ENCODE assay signal across 10 mouse cellular contexts in the genomic region with DNA sequence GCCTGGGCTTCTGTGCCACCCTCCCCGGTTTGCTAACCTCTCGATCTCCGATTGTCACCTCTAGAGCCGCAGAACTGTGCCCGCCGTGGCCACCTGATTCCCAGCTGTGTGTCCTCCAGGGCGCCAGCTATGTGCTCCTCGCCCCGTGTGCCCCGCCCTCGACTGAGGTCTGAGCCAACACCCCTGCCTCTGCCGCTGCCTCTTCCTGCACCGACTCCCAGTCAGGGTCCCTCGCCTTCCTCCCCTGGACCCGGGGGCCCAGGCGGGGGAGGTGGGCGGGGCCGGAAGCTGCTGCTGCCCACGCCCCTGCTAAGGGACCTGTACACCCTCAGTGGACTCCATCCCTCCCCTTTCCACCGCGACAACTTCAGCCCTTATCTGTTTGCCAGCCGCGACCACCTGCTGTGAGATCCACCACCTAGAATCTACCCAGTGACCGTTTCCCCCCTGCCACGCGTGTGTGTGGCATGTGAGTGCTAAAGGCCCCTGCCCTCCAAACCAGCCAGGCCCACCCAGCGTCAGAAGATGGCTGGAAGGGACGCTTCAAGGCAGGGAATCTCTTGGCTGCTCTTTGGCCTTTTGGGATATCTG. TPM values are rescaled to one million over a fixed set of nuclear protein-coding genes. Genes with fewer than 3 reads are reported as not detected.
A peak's percentile ranks its signal among the peaks of the same experiment; 100 is the strongest.
DNase-seq lines count a peak whose midpoint lies in the region; ATAC-seq and TF ChIP-seq lines count a peak whose summit lies in the region.
"Had no signal": no experiment of that assay in that cellular context is flagged by ENCODE, and none has a peak within 500 bp of the region (broad histone marks: within the 10 kb centered on the region; RNA-seq: fewer than 3 reads in every experiment).

No protein-coding gene starts in this region.

- no peaks in the 10 kb centered on the region; the same call in 1 of the 2 replicates for H3K4me1 ChIP-seq in hindbrain, embryonic 11.5 days (replicated peaks; ENCODE audit: control insufficient read depth, insufficient read depth, low read length)
- 0 out of 2 replicates have a peak, but pooled peaks cover 5% of the 10 kb centered on the region for H3K4me1 ChIP-seq in hindbrain, embryonic 13.5 days (replicated peaks)
- peaks cover 4% of the 10 kb centered on the region for H3K4me1 ChIP-seq in ES-Bruce4 (ENCODE audit: control insufficient read depth, insufficient read depth, low read length)
- peaks cover 4% of the 10 kb centered on the region for H3K4me1 ChIP-seq in limb, embryonic 13.5 days

- no peak for TF ChIP-seq POLR2A in ES-Bruce4 (IDR thresholded peaks at IDR 0.05; ENCODE audit: insufficient read depth, low read length)

- no peak overlapping the region for H3K9ac ChIP-seq in hindbrain, embryonic 11.5 days (ENCODE audit: low read depth, low read length)
- no peak overlapping the region for H3K9ac ChIP-seq in hindbrain, embryonic 13.5 days
- peak overlapping the region; percentile 8; the same call in 1 of the 2 replicates for H3K9ac ChIP-seq in ES-Bruce4 (ENCODE audit: low read depth, poor library complexity, severe bottlenecking)
- no peak overlapping the region for H3K9ac ChIP-seq in limb, embryonic 13.5 days
- H3K9ac ChIP-seq: embryonic facial prominence, embryonic 15.5 days had no signal

- no peak for TF ChIP-seq CTCF in ES-Bruce4 (IDR thresholded peaks at IDR 0.05; ENCODE audit: low read depth, low read length)

- no peak overlapping the region; the same call in 1 of the 2 replicates for H3K4me3 ChIP-seq in hindbrain, embryonic 11.5 days (ENCODE audit: low read depth, low read length)
- no peak overlapping the region for H3K4me3 ChIP-seq in hindbrain, embryonic 13.5 days
- H3K4me3 ChIP-seq in ES-Bruce4 (ENCODE audit: low read depth, low read length), result peak overlapping the region; percentile 39
- H3K4me3 ChIP-seq in limb, embryonic 13.5 days, result no peak overlapping the region
- H3K4me3 ChIP-seq: embryonic facial prominence, embryonic 15.5 days had no signal

- no peak overlapping the region for H3K27ac ChIP-seq in hindbrain, embryonic 11.5 days (ENCODE audit: low read depth, low read length)
- H3K27ac ChIP-seq in hindbrain, embryonic 13.5 days, result no peak overlapping the region
- no peak overlapping the region for H3K27ac ChIP-seq in ES-Bruce4 (ENCODE audit: insufficient read depth, low read length)
- no peak overlapping the region for H3K27ac ChIP-seq in limb, embryonic 13.5 days
- H3K27ac ChIP-seq: embryonic facial prominence, embryonic 15.5 days; kidney, postnatal 0 days had no signal

- no peaks in the 10 kb centered on the region for H3K36me3 ChIP-seq in hindbrain, embryonic 11.5 days (ENCODE audit: control insufficient read depth, insufficient read depth, low read length)
- H3K36me3 ChIP-seq in hindbrain, embryonic 13.5 days, result peaks cover 33% of the 10 kb centered on the region
- H3K36me3 ChIP-seq in ES-Bruce4 (ENCODE audit: control insufficient read depth, insufficient read depth, low read length, poor library complexity, severe bottlenecking), result no peaks in the 10 kb centered on the region
- H3K36me3 ChIP-seq in limb, embryonic 13.5 days, result no peaks in the 10 kb centered on the region
- H3K36me3 ChIP-seq: embryonic facial prominence, embryonic 15.5 days had no signal

- WGBS in hindbrain, embryonic 11.5 days, result 5% methylated on average over 23 of the region's 28 CpGs
- 7% methylated on average over 28 of the region's 28 CpGs for WGBS in hindbrain, embryonic 13.5 days
- WGBS in limb, embryonic 13.5 days, result 4% methylated on average over 26 of the region's 28 CpGs

- TF ChIP-seq EP300 in ES-Bruce4 (IDR thresholded peaks at IDR 0.05; ENCODE audit: insufficient read depth, low read depth, low read length), result no peak

- H3K9me3 ChIP-seq in hindbrain, embryonic 11.5 days (ENCODE audit: control insufficient read depth, low read length), result no peaks in the 10 kb centered on the region
- no peaks in the 10 kb centered on the region for H3K9me3 ChIP-seq in hindbrain, embryonic 13.5 days
- H3K9me3 ChIP-seq in ES-Bruce4 (replicated peaks; ENCODE audit: control insufficient read depth, insufficient read depth, low read length, poor library complexity, severe bottlenecking), result no peaks in the 10 kb centered on the region
- H3K9me3 ChIP-seq in limb, embryonic 13.5 days, result no peaks in the 10 kb centered on the region
- H3K9me3 ChIP-seq: embryonic facial prominence, embryonic 15.5 days had no signal

- H3K4me2 ChIP-seq in hindbrain, embryonic 11.5 days (replicated peaks; ENCODE audit: low read depth, low read length), result no peak overlapping the region
- H3K4me2 ChIP-seq in hindbrain, embryonic 13.5 days, result no peak overlapping the region
- H3K4me2 ChIP-seq in limb, embryonic 13.5 days (replicated peaks), result peak overlapping the region; percentile 27; the same call in 1 of the 2 replicates
- H3K4me2 ChIP-seq: embryonic facial prominence, embryonic 15.5 days had no signal

- ATAC-seq in hindbrain, embryonic 11.5 days (ENCODE audit: low FRiP score), result peak; percentile 18; the same call in 1 of the 2 replicates
- no peak; the same call in 1 of the 2 replicates for ATAC-seq in hindbrain, embryonic 13.5 days (ENCODE audit: low FRiP score)
- ATAC-seq in limb, embryonic 13.5 days (ENCODE audit: low FRiP score, low read depth), result no peak
- ATAC-seq in CD4-positive, CD25-positive, alpha-beta regulatory T cell, adult 4 months, result no peak

- DNase-seq in hindbrain, embryonic 11.5 days (ENCODE audit: low spot score), result no peak
- peak; percentile 15 for DNase-seq in CD4-positive helper T cell, adult 2 months (ENCODE audit: low read depth, low spot score)
- DNase-seq in adrenal gland, adult 2 months, result no peak
- DNase-seq: gastrocnemius, postnatal 14 days had no signal

- peaks cover 7% of the 10 kb centered on the region; the same call in 1 of the 2 replicates for H3K27me3 ChIP-seq in hindbrain, embryonic 11.5 days (ENCODE audit: control insufficient read depth, insufficient read depth, low read length)
- peaks cover 42% of the 10 kb centered on the region for H3K27me3 ChIP-seq in hindbrain, embryonic 13.5 days
- no peaks in the 10 kb centered on the region for H3K27me3 ChIP-seq in ES-Bruce4 (ENCODE audit: control insufficient read depth, insufficient read depth, low read length, poor library complexity, severe bottlenecking)
- H3K27me3 ChIP-seq in limb, embryonic 13.5 days, result peaks cover 46% of the 10 kb centered on the region

RNA-seq across cellular contexts. Expression of a gene that starts 7.9 kb away (rescaled TPM):
- polyA plus RNA-seq in hindbrain, embryonic 11.5 days (2014; fragmentation: Nextera tagmentation; extraction: Ambion mirVana), result 14.6 and 20.4 TPM in 2 replicates
- 9.1 and 9.7 TPM in 2 replicates for polyA plus RNA-seq in hindbrain, embryonic 13.5 days (2015; fragmentation: Nextera tagmentation; extraction: Ambion mirVana)
- polyA plus RNA-seq in ES-Bruce4 (2011; ENCODE audit: insufficient read depth, insufficient read length, low read depth, missing spikeins), result 8.5 TPM in 2 replicates
- polyA plus RNA-seq in limb, embryonic 13.5 days (2015; fragmentation: Nextera tagmentation; extraction: Ambion mirVana), result 4.9 and 6.2 TPM in 2 replicates
- 10 to 100 TPM in 1 of 2 experiments, 1 to 10 TPM in 1; 3.2 to 13.5 TPM for polyA plus RNA-seq in CD4-positive, CD25-positive, alpha-beta regulatory T cell, adult 4 months (2017; shearing (Covaris generic))
- total RNA-seq in adrenal gland, adult 2 months (2021), result 10 to 100 TPM; 14.2 to 18.6 TPM
- 12.4 and 20.2 TPM in 2 replicates for polyA plus RNA-seq in adrenal gland, adult 2 months (2012; rRNA removed)

RNA-seq across cellular contexts. Expression of a gene that starts 10.8 kb away (rescaled TPM):
- polyA plus RNA-seq in hindbrain, embryonic 11.5 days (2014; fragmentation: Nextera tagmentation; extraction: Ambion mirVana), result 21.0 and 22.3 TPM in 2 replicates
- 67.5 and 71.4 TPM in 2 replicates for polyA plus RNA-seq in hindbrain, embryonic 13.5 days (2015; fragmentation: Nextera tagmentation; extraction: Ambion mirVana)
- 5.4 and 5.6 TPM in 2 replicates for polyA plus RNA-seq in ES-Bruce4 (2011; ENCODE audit: insufficient read depth, insufficient read length, low read depth, missing spikeins)
- 8.5 and 9.1 TPM in 2 replicates for polyA plus RNA-seq in limb, embryonic 13.5 days (2015; fragmentation: Nextera tagmentation; extraction: Ambion mirVana)
- polyA plus RNA-seq in CD4-positive, CD25-positive, alpha-beta regulatory T cell, adult 4 months (2017; shearing (Covaris generic)), result under 1 TPM; 0.28 to 0.90 TPM
- 10 to 100 TPM; 21.7 to 31.7 TPM for total RNA-seq in adrenal gland, adult 2 months (2021)
- 120 and 147 TPM in 2 replicates for polyA plus RNA-seq in adrenal gland, adult 2 months (2012; rRNA removed)

RNA-seq across cellular contexts. Expression of a gene that starts 15.7 kb away (rescaled TPM):
- 4.2 and 5.2 TPM in 2 replicates for polyA plus RNA-seq in hindbrain, embryonic 11.5 days (2014; fragmentation: Nextera tagmentation; extraction: Ambion mirVana)
- polyA plus RNA-seq in hindbrain, embryonic 13.5 days (2015; fragmentation: Nextera tagmentation; extraction: Ambion mirVana), result 1.9 and 2.2 TPM in 2 replicates
- polyA plus RNA-seq in ES-Bruce4 (2011; ENCODE audit: insufficient read depth, insufficient read length, low read depth, missing spikeins), result 0.57 and 1.9 TPM in 2 replicates
- 6.2 and 6.3 TPM in 2 replicates for polyA plus RNA-seq in limb, embryonic 13.5 days (2015; fragmentation: Nextera tagmentation; extraction: Ambion mirVana)
- not detected for polyA plus RNA-seq in CD4-positive, CD25-positive, alpha-beta regulatory T cell, adult 4 months (2017; shearing (Covaris generic))
- total RNA-seq in adrenal gland, adult 2 months (2021), result 1 to 10 TPM; 1.5 to 2.7 TPM
- polyA plus RNA-seq in adrenal gland, adult 2 months (2012; rRNA removed), result 3.7 and 6.0 TPM in 2 replicates

RNA-seq across cellular contexts. Expression of a gene that starts 20.3 kb away (rescaled TPM):
- 34.7 and 39.3 TPM in 2 replicates for polyA plus RNA-seq in hindbrain, embryonic 11.5 days (2014; fragmentation: Nextera tagmentation; extraction: Ambion mirVana)
- polyA plus RNA-seq in hindbrain, embryonic 13.5 days (2015; fragmentation: Nextera tagmentation; extraction: Ambion mirVana), result 47.1 and 48.2 TPM in 2 replicates
- 19.9 and 21.4 TPM in 2 replicates for polyA plus RNA-seq in ES-Bruce4 (2011; ENCODE audit: insufficient read depth, insufficient read length, low read depth, missing spikeins)
- polyA plus RNA-seq in limb, embryonic 13.5 days (2015; fragmentation: Nextera tagmentation; extraction: Ambion mirVana), result 41.3 and 46.5 TPM in 2 replicates
- polyA plus RNA-seq in CD4-positive, CD25-positive, alpha-beta regulatory T cell, adult 4 months (2017; shearing (Covaris generic)), result 1 to 10 TPM; 8.0 to 8.7 TPM
- 100 to 1,000 TPM; 381 to 452 TPM for total RNA-seq in adrenal gland, adult 2 months (2021)
- 1,222 and 1,525 TPM in 2 replicates for polyA plus RNA-seq in adrenal gland, adult 2 months (2012; rRNA removed)

RNA-seq across cellular contexts. Expression of a gene that starts 20.4 kb away (rescaled TPM):
- 3.3 and 3.9 TPM in 2 replicates for polyA plus RNA-seq in hindbrain, embryonic 11.5 days (2014; fragmentation: Nextera tagmentation; extraction: Ambion mirVana)
- 8.9 and 10.4 TPM in 2 replicates for polyA plus RNA-seq in hindbrain, embryonic 13.5 days (2015; fragmentation: Nextera tagmentation; extraction: Ambion mirVana)
- polyA plus RNA-seq in ES-Bruce4 (2011; ENCODE audit: insufficient read depth, insufficient read length, low read depth, missing spikeins), result 2.9 and 4.9 TPM in 2 replicates
- 5.1 and 6.2 TPM in 2 replicates for polyA plus RNA-seq in limb, embryonic 13.5 days (2015; fragmentation: Nextera tagmentation; extraction: Ambion mirVana)
- under 1 TPM in 1 of 2 experiments, not detected in 1; 0.94 TPM for polyA plus RNA-seq in CD4-positive, CD25-positive, alpha-beta regulatory T cell, adult 4 months (2017; shearing (Covaris generic))
- 10 to 100 TPM in 1 of 2 experiments, 1 to 10 TPM in 1; 9.4 to 10.5 TPM for total RNA-seq in adrenal gland, adult 2 months (2021)
- polyA plus RNA-seq in adrenal gland, adult 2 months (2012; rRNA removed), result 17.3 and 24.5 TPM in 2 replicates
